Mouse (Mus musculus): ENCODE measurements around the gene Ifitm1. TPM values are rescaled to one million over a fixed set of nuclear protein-coding genes. Genes with fewer than 3 reads are reported as not detected.

Ifitm1 gene
- total and polyA plus RNA-seq, 3 experiments = 0.23 TPM; not detected in 2

DNA sequence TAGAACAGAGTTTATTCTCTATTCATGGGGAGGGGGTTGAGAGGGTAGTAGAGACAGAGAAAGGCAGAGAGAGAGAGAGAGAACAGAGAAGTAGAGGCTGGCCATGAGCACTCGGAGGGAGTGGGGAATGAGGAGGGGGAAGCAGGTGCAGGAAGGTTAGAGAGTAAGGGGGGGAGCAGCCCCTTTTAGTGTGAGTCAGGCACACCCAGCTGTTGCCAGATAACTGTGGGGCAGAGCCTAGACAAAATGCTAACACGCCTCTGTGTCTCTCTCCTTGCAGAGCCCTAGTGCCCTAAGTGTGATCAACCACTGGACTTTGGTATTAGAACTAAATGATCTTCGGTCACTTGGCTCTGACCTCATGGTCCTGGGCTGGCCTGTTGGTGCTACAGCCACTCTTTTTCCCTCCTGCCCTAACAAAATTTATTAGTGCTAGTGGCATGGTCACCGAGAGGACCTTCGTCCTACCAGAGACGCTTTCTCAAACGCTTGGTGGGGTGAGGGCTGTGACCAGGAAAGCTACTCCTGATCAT, 44.3 kb downstream of the Ifitm1 start:
- H3K36me3 ChIP-seq (ENCODE audit: control insufficient read depth in 1 of 2, insufficient read depth in 2 of 2, low read length in 2 of 2) = no peaks in the 10 kb centered on the region; a peak in 1 of 4 replicates
- no peak overlapping the region for H3K27ac ChIP-seq (ENCODE audit: control insufficient read depth, low read depth, low read length)
- H3K27me3 ChIP-seq (ENCODE audit: control insufficient read depth in 1 of 2, insufficient read depth in 2 of 2, low read length in 2 of 2) = 0 out of 4 replicates have a peak, but pooled peaks cover 0 to 1% of the 10 kb centered on the region in 2 experiments
- no peaks in the 10 kb centered on the region for H3K79me2 ChIP-seq (ENCODE audit: control insufficient read depth, insufficient read depth, low read length, poor library complexity)
- peak overlapping the region; percentile 64 to 75; a peak in 3 of 4 replicates for H3K4me3 ChIP-seq (ENCODE audit: control insufficient read depth in 1 of 2, insufficient read depth in 1 of 2, low read depth in 2 of 2, low read length in 2 of 2)
- H3K9ac ChIP-seq (ENCODE audit: control insufficient read depth, low read depth, low read length, poor library complexity, severe bottlenecking) = peak overlapping the region; percentile 57; the same call in 1 of the 2 replicates
- no peak for DNase-seq (ENCODE audit: low read depth, low spot score)
- no peaks in the 10 kb centered on the region for H3K9me3 ChIP-seq (replicated peaks; ENCODE audit: insufficient read depth, low read length)
- peaks cover 0 to 12% of the 10 kb centered on the region in 2 experiments; a peak in 2 of 4 replicates for H3K4me1 ChIP-seq (ENCODE audit: control insufficient read depth in 1 of 2, insufficient read depth in 2 of 2, low read length in 2 of 2)
- TF ChIP-seq MAX (IDR thresholded peaks at IDR 0.05; ENCODE audit: low read length) (no peak), KAT2A (conservative IDR thresholded peaks at IDR 0.05; ENCODE audit: low read depth, low read length) (no peak), MYC (IDR thresholded peaks at IDR 0.05; ENCODE audit: low read depth, low read length) (no peak), ZNF384 (IDR thresholded peaks at IDR 0.05; ENCODE audit: low read depth, low read length) (no peak), ELF1 (IDR thresholded peaks at IDR 0.05; ENCODE audit: low read depth, low read length) (no peak), USF1 (IDR thresholded peaks at IDR 0.05; ENCODE audit: low read depth, low read length) (no peak), NELFE (IDR thresholded peaks at IDR 0.05; ENCODE audit: low read depth, low read length) (no peak), MXI1 (IDR thresholded peaks at IDR 0.05; ENCODE audit: low read depth, low read length) (no peak), CHD1 (IDR thresholded peaks at IDR 0.05; ENCODE audit: low read depth, low read length) (no peak), JUND (IDR thresholded peaks at IDR 0.05; ENCODE audit: low read depth, low read length) (no peak), GABPA (IDR thresholded peaks at IDR 0.05; ENCODE audit: low read depth, low read length) (no peak), NRF1 (IDR thresholded peaks at IDR 0.05; ENCODE audit: insufficient read depth, low read depth, low read length, poor library complexity, severe bottlenecking) (no peak), POLR2AphosphoS5 (IDR thresholded peaks at IDR 0.05; ENCODE audit: borderline replicate concordance, low read depth, low read length) (no peak), TAL1 (IDR thresholded peaks at IDR 0.05; ENCODE audit: low read length) (no peak), MAZ (IDR thresholded peaks at IDR 0.05; ENCODE audit: low read depth, low read length) (no peak), GATA1 (IDR thresholded peaks at IDR 0.05; ENCODE audit: low read depth, low read length) (no peak)

DNA sequence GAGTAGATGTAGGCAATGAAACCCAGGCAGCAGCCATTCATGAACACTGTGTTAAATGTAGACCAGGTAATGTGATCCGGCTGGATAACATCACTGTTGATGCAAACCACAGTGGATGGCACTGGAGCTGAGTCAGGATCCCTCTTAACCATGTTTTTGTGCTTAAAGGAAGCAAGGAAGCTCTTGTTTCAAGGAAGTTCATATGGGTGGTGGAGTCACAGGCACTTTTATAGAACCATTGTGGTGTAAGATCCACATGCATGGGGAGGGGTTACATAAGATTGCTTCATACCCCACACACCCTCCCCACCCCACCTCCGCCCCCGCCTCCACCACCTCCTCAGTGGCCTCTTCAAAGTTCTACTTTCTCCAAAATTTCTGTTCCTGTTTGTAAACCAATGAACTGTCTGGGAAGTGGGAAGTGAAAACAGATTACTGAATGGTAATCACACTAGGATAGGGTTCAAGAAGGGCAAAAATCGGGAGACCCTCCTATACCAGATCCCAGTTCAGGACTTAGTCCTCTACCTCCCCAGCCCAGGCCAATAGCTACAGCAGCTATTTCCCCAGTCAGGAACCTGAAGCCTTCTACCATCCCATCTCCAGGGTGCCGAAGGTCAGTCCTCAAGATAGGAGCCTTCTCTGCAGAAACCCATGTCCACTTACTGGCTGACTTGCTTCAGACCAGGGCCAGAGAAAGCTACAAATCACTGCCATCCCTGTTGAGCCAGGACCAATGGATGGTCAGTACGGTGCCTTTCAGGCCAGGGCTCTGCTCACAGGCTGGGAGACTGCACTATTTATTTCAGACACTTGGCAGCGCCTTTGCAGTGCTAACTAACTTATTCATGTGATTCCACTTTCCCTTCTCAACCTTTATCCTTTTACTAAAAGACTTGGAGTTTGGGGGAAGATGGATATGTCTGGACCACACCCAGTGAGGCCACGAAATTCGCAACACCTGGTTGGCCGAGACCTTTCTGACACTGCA, 50.0 kb downstream of the Ifitm1 start:
- no peaks in the 10 kb centered on the region for H3K79me2 ChIP-seq (ENCODE audit: control insufficient read depth, insufficient read depth, low read length, poor library complexity)
- H3K4me1 ChIP-seq (ENCODE audit: control insufficient read depth in 1 of 2, insufficient read depth in 2 of 2, low read length in 2 of 2) = no peaks in the 10 kb centered on the region
- no peak overlapping the region for H3K4me3 ChIP-seq (ENCODE audit: control insufficient read depth in 1 of 2, insufficient read depth in 1 of 2, low read depth in 2 of 2, low read length in 2 of 2)
- H3K9ac ChIP-seq (ENCODE audit: control insufficient read depth, low read depth, low read length, poor library complexity, severe bottlenecking) = no peak overlapping the region
- DNase-seq (ENCODE audit: low read depth, low spot score) = no peak
- no peaks in the 10 kb centered on the region for H3K36me3 ChIP-seq (ENCODE audit: control insufficient read depth in 1 of 2, insufficient read depth in 2 of 2, low read length in 2 of 2)
- H3K9me3 ChIP-seq (replicated peaks; ENCODE audit: insufficient read depth, low read length) = no peaks in the 10 kb centered on the region
- H3K27ac ChIP-seq (ENCODE audit: control insufficient read depth, low read depth, low read length) = no peak overlapping the region
- H3K27me3 ChIP-seq (ENCODE audit: control insufficient read depth in 1 of 2, insufficient read depth in 2 of 2, low read length in 2 of 2) = peaks cover 0 to 1% of the 10 kb centered on the region in 2 experiments; a peak in 1 of 4 replicates
- TF ChIP-seq NELFE (IDR thresholded peaks at IDR 0.05; ENCODE audit: low read depth, low read length) (no peak), RAD21 (IDR thresholded peaks at IDR 0.05; ENCODE audit: low read depth, low read length) (no peak), ZNF384 (IDR thresholded peaks at IDR 0.05; ENCODE audit: low read depth, low read length) (no peak), ZKSCAN1 (IDR thresholded peaks at IDR 0.05; ENCODE audit: low read depth, low read length) (no peak), MAFK (IDR thresholded peaks at IDR 0.05; ENCODE audit: borderline replicate concordance, low read depth, low read length) (no peak), USF2 (IDR thresholded peaks at IDR 0.05; ENCODE audit: borderline replicate concordance in 1 of 2, insufficient read depth in 1 of 2, low read depth in 1 of 2, low read length in 2 of 2) (no peak), MAZ (IDR thresholded peaks at IDR 0.05; ENCODE audit: low read depth, low read length) (no peak), CHD2 (IDR thresholded peaks at IDR 0.05; ENCODE audit: low read length) (no peak), E2F4 (IDR thresholded peaks at IDR 0.05; ENCODE audit: borderline replicate concordance, low read depth, low read length) (no peak), JUND (IDR thresholded peaks at IDR 0.05; ENCODE audit: low read depth, low read length) (no peak), ELF1 (IDR thresholded peaks at IDR 0.05; ENCODE audit: low read depth, low read length) (no peak), MYB (IDR thresholded peaks at IDR 0.05; ENCODE audit: low read depth, low read length) (no peak), POLR2AphosphoS2 (IDR thresholded peaks at IDR 0.05; ENCODE audit: low read length) (no peak), MEF2A (IDR thresholded peaks at IDR 0.05; ENCODE audit: extremely low read depth, insufficient replicate concordance, low read depth, low read length, poor library complexity, severe bottlenecking) (no peak), MXI1 (IDR thresholded peaks at IDR 0.05; ENCODE audit: low read depth, low read length) (no peak), SMC3 (IDR thresholded peaks at IDR 0.05; ENCODE audit: low read depth, low read length) (no peak), ETS1 (IDR thresholded peaks at IDR 0.05; ENCODE audit: low read depth, low read length) (no peak), POLR2AphosphoS5 (IDR thresholded peaks at IDR 0.05; ENCODE audit: borderline replicate concordance, low read depth, low read length) (no peak)
